Mouse (Mus musculus): ENCODE data around the gene Lce1g.

The Lce1g gene

DNA sequence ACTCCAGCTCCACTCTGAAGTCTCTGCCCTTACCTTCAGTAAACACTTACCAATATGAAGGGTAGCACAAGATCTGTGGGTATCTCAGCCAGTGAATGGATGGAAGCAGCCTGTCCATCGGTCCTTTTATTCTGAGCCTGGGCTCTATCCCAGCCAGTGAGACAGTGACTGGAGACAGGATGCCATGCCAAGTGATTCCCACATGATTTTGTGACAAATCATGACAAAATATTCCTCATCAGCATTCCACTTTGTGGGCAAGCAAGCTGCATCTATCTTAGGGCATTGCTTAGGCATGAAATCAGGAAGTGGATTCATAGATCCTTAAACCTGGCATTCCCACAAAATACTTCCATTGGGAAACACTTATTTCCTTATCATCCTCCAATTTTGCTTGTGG lies at the start of gene Lce1g:
Gene Lce1g (minus strand): TSS at position 101 of the 400 bp plus-strand sequence.
- DNase-seq (ENCODE audit: low spot score in 2 of 2) = no peak

DNA sequence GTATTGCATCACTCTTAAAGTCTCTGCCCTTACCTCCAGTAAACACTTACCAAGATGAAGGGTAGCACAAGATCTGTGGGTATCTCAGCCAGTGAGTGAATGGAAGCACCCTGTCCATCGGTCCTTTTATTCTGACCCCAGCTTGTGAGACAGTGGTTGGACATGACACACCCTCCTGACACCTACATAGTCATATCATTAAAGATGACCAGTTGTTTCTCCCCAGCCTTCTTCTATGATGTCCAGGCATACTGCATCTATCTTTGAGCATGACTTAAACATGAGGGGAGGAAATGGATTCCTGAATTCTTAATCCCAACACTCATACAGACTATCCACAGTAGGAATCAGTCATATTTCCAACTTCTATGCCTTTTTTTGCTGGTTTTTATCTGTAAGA lies 38.3 kb upstream of the Lce1g start, which contains the start of gene Lce1j:
Gene Lce1j (minus strand): TSS at position 101 of the 400 bp plus-strand sequence.
- no peak for DNase-seq (ENCODE audit: low spot score in 2 of 2)

- DNase-seq (ENCODE audit: low spot score in 2 of 2) = no peak
These were observed 26.7 kb upstream of the Lce1g start, which contains the start of gene Lce1i for GRCm38 (mm10) chr3:92778799-92779198. Lce1i (minus strand) TSS chr3:92778899.

DNA sequence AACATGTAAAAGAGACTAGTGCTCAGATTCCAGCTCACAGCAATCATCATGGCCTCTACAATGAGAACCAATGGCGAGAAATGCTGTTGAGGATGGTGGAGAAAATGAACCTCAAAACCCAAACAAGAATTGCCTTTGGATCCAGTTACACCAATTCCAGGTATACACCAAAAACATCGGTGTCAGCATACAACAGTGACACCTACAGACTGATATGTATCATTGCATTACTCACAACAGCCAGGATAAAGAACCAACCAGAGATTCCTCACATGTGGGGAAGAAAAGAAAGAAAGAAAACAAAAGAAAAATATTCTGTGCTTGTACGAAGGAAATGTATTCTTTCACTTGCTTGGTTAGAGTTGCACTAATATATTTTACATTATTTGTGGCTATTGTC lies 19.4 kb upstream of the Lce1g start:
- no peak for DNase-seq (ENCODE audit: low spot score in 2 of 2)

DNA sequence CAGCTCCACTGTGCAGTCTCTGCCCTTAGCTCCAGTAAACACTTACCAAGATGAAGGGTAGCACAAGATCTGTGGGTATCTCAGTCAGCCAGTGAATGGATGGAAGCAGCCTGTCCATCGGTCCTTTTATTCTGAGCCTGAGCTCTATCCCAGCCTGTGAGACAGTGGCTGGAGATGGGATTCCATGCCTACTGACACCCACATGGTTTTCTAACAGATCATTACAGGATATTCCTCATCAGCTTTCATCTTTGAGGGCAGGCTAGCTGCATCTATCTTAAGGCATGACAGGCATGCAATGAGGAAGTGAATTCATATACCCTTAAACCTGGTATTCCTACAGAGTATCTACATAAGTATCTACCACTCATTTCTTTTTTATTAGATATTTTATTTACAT lies 12.8 kb upstream of the Lce1g start, which contains the start of gene Lce1h:
Gene Lce1h (minus strand): TSS at position 101 of the 400 bp plus-strand sequence.
- DNase-seq (ENCODE audit: low spot score in 2 of 2) = no peak

- no peak for DNase-seq (ENCODE audit: low spot score in 2 of 2)
These were observed 1.1 kb upstream of the Lce1g start for GRCm38 (mm10) chr3:92753197-92753596.

DNA sequence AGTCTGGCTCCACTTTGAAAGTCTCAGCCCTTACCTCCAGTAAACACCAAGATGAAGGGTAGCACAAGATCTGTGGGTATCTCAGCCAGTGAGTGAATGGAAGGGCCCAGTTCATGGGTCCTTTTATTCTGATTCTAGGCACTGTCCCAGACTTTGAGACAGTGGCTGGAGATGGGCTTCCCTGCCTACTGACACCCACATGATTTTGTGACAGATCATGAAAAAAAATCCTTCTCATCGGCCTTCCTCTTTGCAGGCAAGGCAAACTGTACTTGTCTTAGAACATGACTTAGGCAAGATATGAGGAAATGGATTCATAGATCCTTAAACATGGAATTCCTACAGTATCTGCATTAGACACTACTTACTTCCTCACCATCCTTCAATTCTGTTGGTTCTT lies 13.1 kb downstream of the Lce1g start, which contains the start of gene Gm38119:
Gene Gm38119 (minus strand): TSS at position 101 of the 400 bp plus-strand sequence.
- no peak for DNase-seq (ENCODE audit: low spot score in 2 of 2)

GRCm38 (mm10) chr3:92722631-92723030 lies 29.5 kb downstream of the Lce1g start:
- DNase-seq (ENCODE audit: low spot score in 2 of 2) = no peak

GRCm38 (mm10) chr3:92720250-92720649 lies 31.9 kb downstream of the Lce1g start, which contains the start of gene Lce1f:
Lce1f (minus strand) TSS chr3:92720350.
- no peak for DNase-seq (ENCODE audit: low spot score in 2 of 2)

- DNase-seq (ENCODE audit: low spot score in 2 of 2) = no peak
These were observed 37.0 kb downstream of the Lce1g start for GRCm38 (mm10) chr3:92715122-92715521.

- DNase-seq (ENCODE audit: low spot score in 2 of 2) = no peak
These were observed 43.2 kb downstream of the Lce1g start, which contains the start of gene Lce1e for GRCm38 (mm10) chr3:92708974-92709373. Lce1e (minus strand) TSS chr3:92709074.
